Mouse (Mus musculus) forebrain, embryonic 13.5 days (tissue): ENCODE measurements at regions not wholly inside any gene's neighbourhood (a gene's known extent, or its start where the extent isn't known, plus 50 kb on each side); places are given as distances from the start of the nearest gene placed in this dataset.

ENCODE experiments used
- ATAC-seq: fragments of 200-750 bp; cut with Nextera tagmentation; 2 replicates; pipeline ENCODE4 v1.8.0; 2017
- H3K27ac ChIP-seq: fragments of 300-500 bp; sonication (generic); 2 replicates; pipeline ENCODE4 v1.5.1; 2015; ENCODE audit warnings: inconsistent platforms, mild to moderate bottlenecking, moderate library complexity
- H3K27me3 ChIP-seq: fragments of 300-500 bp; sonication (generic); 2 replicates; pipeline ENCODE4 v1.6.1; 2015; ENCODE audit warnings: mild to moderate bottlenecking, inconsistent platforms
- H3K36me3 ChIP-seq: fragments of 300-500 bp; sonication (generic); 2 replicates; pipeline ENCODE4 v1.6.1; 2015; ENCODE audit warnings: mild to moderate bottlenecking, inconsistent platforms; ENCODE audit not compliant: poor library complexity, severe bottlenecking
- H3K4me1 ChIP-seq: fragments of 300-500 bp; sonication (generic); 2 replicates; pipeline ENCODE4 v1.6.1; 2015; ENCODE audit warnings: inconsistent platforms
- H3K4me2 ChIP-seq: fragments of 300-500 bp; sonication (generic); 2 replicates; pipeline ENCODE4 v1.6.1; 2015; ENCODE audit warnings: inconsistent platforms, mild to moderate bottlenecking, moderate library complexity
- H3K4me3 ChIP-seq: fragments of 300-500 bp; sonication (generic); 2 replicates; pipeline ENCODE4 v1.5.1; 2015; ENCODE audit warnings: mild to moderate bottlenecking, inconsistent platforms
- H3K9ac ChIP-seq: fragments of 300-500 bp; sonication (generic); 2 replicates; pipeline ENCODE4 v1.6.1; 2015; ENCODE audit warnings: mild to moderate bottlenecking, inconsistent platforms
- H3K9me3 ChIP-seq: fragments of 300-500 bp; sonication (generic); replicated peaks from 2 replicates; pipeline ENCODE4 v1.6.1; 2016; ENCODE audit warnings: inconsistent platforms
- WGBS: fragments of 180-500 bp; shearing (Covaris S2); methylation state at CpG from one replicate; pipeline ENCODE4 v1.1.7; 2015; 5-methylcytosine and 5-hydroxymethylcytosine counted together

GRCm38 (mm10) chr1:157709117-157709516 is 202.6 kb downstream of the Sec16b start:
- H3K9me3 ChIP-seq: no peaks in the 10 kb centered on the region
- no peak overlapping the region for H3K9ac ChIP-seq
- H3K4me1 ChIP-seq: no peaks in the 10 kb centered on the region
- H3K4me2 ChIP-seq: no peak overlapping the region
- no peaks in the 10 kb centered on the region for H3K27me3 ChIP-seq
- 84% methylated on average over 6 of the region's 6 CpGs for WGBS
- H3K27ac ChIP-seq: no peak overlapping the region
- ATAC-seq: no peak
- no peak overlapping the region for H3K4me3 ChIP-seq
- no peaks in the 10 kb centered on the region for H3K36me3 ChIP-seq

- Histone ChIP-seq H3K9ac (no peak overlapping the region), H3K4me2 (no peak overlapping the region), H3K9me3 (no peaks in the 10 kb centered on the region), H3K4me1 (no peaks in the 10 kb centered on the region), H3K27ac (no peak overlapping the region), H3K27me3 (no peaks in the 10 kb centered on the region), H3K4me3 (no peak overlapping the region), H3K36me3 (no peaks in the 10 kb centered on the region)
- WGBS: 93% methylated on average over 2 of the region's 2 CpGs
- no peak for ATAC-seq
Observed at GRCm38 (mm10) chr1:157710870-157711269, 204.3 kb downstream of the Sec16b start.

- no peak overlapping the region for H3K4me2 ChIP-seq
- H3K36me3 ChIP-seq: no peaks in the 10 kb centered on the region
- H3K9ac ChIP-seq: no peak overlapping the region
- no peaks in the 10 kb centered on the region for H3K27me3 ChIP-seq
- no peaks in the 10 kb centered on the region for H3K9me3 ChIP-seq
- WGBS: 39% methylated on average over 2 of the region's 2 CpGs
- no peak overlapping the region for H3K4me3 ChIP-seq
- no peak overlapping the region for H3K27ac ChIP-seq
- H3K4me1 ChIP-seq: no peaks in the 10 kb centered on the region
- no peak for ATAC-seq
Observed at GRCm38 (mm10) chr1:157712519-157712918, 206.0 kb downstream of the Sec16b start.

GRCm38 (mm10) chr1:157713851-157714250 is 207.3 kb downstream of the Sec16b start:
- H3K36me3 ChIP-seq: no peaks in the 10 kb centered on the region
- no peak overlapping the region for H3K27ac ChIP-seq
- ATAC-seq: no peak
- no peaks in the 10 kb centered on the region for H3K4me1 ChIP-seq
- 94% methylated on average over 7 of the region's 7 CpGs for WGBS
- no peak overlapping the region for H3K4me2 ChIP-seq
- H3K27me3 ChIP-seq: no peaks in the 10 kb centered on the region
- H3K9me3 ChIP-seq: no peaks in the 10 kb centered on the region
- no peak overlapping the region for H3K4me3 ChIP-seq
- no peak overlapping the region for H3K9ac ChIP-seq

GRCm38 (mm10) chr1:157715632-157716031 is 209.1 kb downstream of the Sec16b start:
- Histone ChIP-seq H3K36me3 (no peaks in the 10 kb centered on the region), H3K4me2 (no peak overlapping the region), H3K27me3 (no peaks in the 10 kb centered on the region), H3K4me1 (no peaks in the 10 kb centered on the region), H3K9me3 (no peaks in the 10 kb centered on the region), H3K4me3 (no peak overlapping the region), H3K27ac (no peak overlapping the region), H3K9ac (no peak overlapping the region)
- WGBS: 75% methylated on average over 3 of the region's 3 CpGs
- no peak for ATAC-seq

GRCm38 (mm10) chr1:157717131-157717530 is 210.6 kb downstream of the Sec16b start:
- 87% methylated on average over 5 of the region's 5 CpGs for WGBS
- no peaks in the 10 kb centered on the region for H3K27me3 ChIP-seq
- H3K27ac ChIP-seq: no peak overlapping the region
- no peak overlapping the region for H3K4me2 ChIP-seq
- no peak overlapping the region for H3K4me3 ChIP-seq
- H3K36me3 ChIP-seq: no peaks in the 10 kb centered on the region
- no peak for ATAC-seq
- H3K9ac ChIP-seq: no peak overlapping the region
- H3K9me3 ChIP-seq: no peaks in the 10 kb centered on the region
- H3K4me1 ChIP-seq: no peaks in the 10 kb centered on the region; the same call in 1 of the 2 replicates

- H3K4me3 ChIP-seq: no peak overlapping the region
- peak; percentile 70; the same call in 1 of the 2 replicates for ATAC-seq
- H3K27me3 ChIP-seq: no peaks in the 10 kb centered on the region
- H3K27ac ChIP-seq: peak overlapping the region; percentile 25; the same call in 1 of the 2 replicates
- H3K36me3 ChIP-seq: no peaks in the 10 kb centered on the region
- 77% methylated on average over 5 of the region's 5 CpGs for WGBS
- H3K4me1 ChIP-seq: peaks cover 3% of the 10 kb centered on the region; the same call in 1 of the 2 replicates
- H3K9ac ChIP-seq: no peak overlapping the region
- H3K4me2 ChIP-seq: no peak overlapping the region
- H3K9me3 ChIP-seq: no peaks in the 10 kb centered on the region
Observed at GRCm38 (mm10) chr1:157721946-157722345, 215.4 kb downstream of the Sec16b start.

- H3K27ac ChIP-seq: no peak overlapping the region
- H3K36me3 ChIP-seq: no peaks in the 10 kb centered on the region
- H3K4me1 ChIP-seq: no peaks in the 10 kb centered on the region
- no peak overlapping the region for H3K4me2 ChIP-seq
- 96% methylated on average over 1 of the region's 1 CpGs for WGBS
- ATAC-seq: no peak
- no peak overlapping the region for H3K4me3 ChIP-seq
- H3K9ac ChIP-seq: no peak overlapping the region
- H3K27me3 ChIP-seq: no peaks in the 10 kb centered on the region
- no peaks in the 10 kb centered on the region for H3K9me3 ChIP-seq
Observed at GRCm38 (mm10) chr1:157731124-157731523, 224.6 kb downstream of the Sec16b start.

- H3K4me1 ChIP-seq: peaks cover 9% of the 10 kb centered on the region
Observed at GRCm38 (mm10) chr1:157740725-157741665, 234.5 kb downstream of the Sec16b start.

GRCm38 (mm10) chr1:157745611-157746010 is 239.1 kb downstream of the Sec16b start:
- Histone ChIP-seq H3K27ac (no peak overlapping the region), H3K4me1 (peaks cover 15% of the 10 kb centered on the region), H3K27me3 (no peaks in the 10 kb centered on the region), H3K36me3 (no peaks in the 10 kb centered on the region), H3K9ac (no peak overlapping the region), H3K4me3 (no peak overlapping the region), H3K9me3 (no peaks in the 10 kb centered on the region), H3K4me2 (no peak overlapping the region)
- peak; percentile 79 for ATAC-seq

More at GRCm38 (mm10) chr1:157740725-157741665, 234.5 kb downstream of the Sec16b start:
- no peak for ATAC-seq
- Histone ChIP-seq H3K4me3 (no peak overlapping the region), H3K9ac (no peak overlapping the region), H3K27me3 (no peaks in the 10 kb centered on the region), H3K27ac (no peak overlapping the region), H3K4me2 (no peak overlapping the region), H3K36me3 (no peaks in the 10 kb centered on the region), H3K9me3 (no peaks in the 10 kb centered on the region)
- WGBS: 18% methylated on average over 13 of the region's 13 CpGs

- Histone ChIP-seq H3K4me2 (no peak overlapping the region), H3K36me3 (no peaks in the 10 kb centered on the region), H3K27ac (no peak overlapping the region), H3K9me3 (no peaks in the 10 kb centered on the region), H3K27me3 (no peaks in the 10 kb centered on the region), H3K4me1 (peaks cover 20% of the 10 kb centered on the region), H3K4me3 (no peak overlapping the region), H3K9ac (no peak overlapping the region)
- 43% methylated on average over 10 of the region's 10 CpGs for WGBS
- peak; percentile 88 for ATAC-seq
Observed at GRCm38 (mm10) chr1:157755015-157755649, 248.6 kb downstream of the Sec16b start.

GRCm38 (mm10) chr1:157756977-157757376 is 250.4 kb downstream of the Sec16b start:
- H3K4me1 ChIP-seq: peaks cover 20% of the 10 kb centered on the region
- no peak overlapping the region for H3K4me3 ChIP-seq
- 34% methylated on average over 3 of the region's 3 CpGs for WGBS
- no peaks in the 10 kb centered on the region for H3K9me3 ChIP-seq
- H3K27ac ChIP-seq: peak overlapping the region; percentile 15; the same call in 1 of the 2 replicates
- H3K9ac ChIP-seq: no peak overlapping the region
- H3K36me3 ChIP-seq: no peaks in the 10 kb centered on the region
- no peaks in the 10 kb centered on the region for H3K27me3 ChIP-seq
- no peak; the same call in 1 of the 2 replicates for ATAC-seq
- no peak overlapping the region for H3K4me2 ChIP-seq
